Mouse (Mus musculus) intestine, embryonic 16.5 days (tissue): ENCODE data around the gene Pak6. TPM values are rescaled to one million over a fixed set of nuclear protein-coding genes. Genes with fewer than 3 reads are reported as not detected.

Experiments used
- ATAC-seq: fragments of 200-750 bp; cut with Nextera tagmentation; 2 replicates; pipeline ENCODE4 v1.8.0; 2017; ENCODE audit warnings: moderate TSS enrichment, moderate library complexity
- H3K27ac ChIP-seq: fragments of 300-500 bp; sonication (generic); 2 replicates; pipeline ENCODE4 v1.5.1; 2014; ENCODE audit warnings: mild to moderate bottlenecking, low read length
- H3K27me3 ChIP-seq: fragments of 300-500 bp; sonication (generic); replicated peaks from 2 replicates; pipeline ENCODE4 v1.6.1; 2014; ENCODE audit warnings: low read length, control low read depth, mixed read lengths; ENCODE audit not compliant: control insufficient read depth, insufficient read depth
- H3K36me3 ChIP-seq: fragments of 300-500 bp; sonication (generic); 2 replicates; pipeline ENCODE4 v1.6.1; 2014; ENCODE audit warnings: low read length, control low read depth; ENCODE audit not compliant: control insufficient read depth, insufficient read depth
- H3K4me1 ChIP-seq: fragments of 300-500 bp; sonication (generic); 2 replicates; pipeline ENCODE4 v1.6.1; 2014; ENCODE audit warnings: low read length, control low read depth, mixed read lengths; ENCODE audit not compliant: control insufficient read depth, insufficient read depth
- H3K4me2 ChIP-seq: fragments of 300-500 bp; sonication (generic); 2 replicates; pipeline ENCODE4 v1.6.1; 2014; ENCODE audit warnings: low read depth, low read length, control low read depth
- H3K4me3 ChIP-seq: fragments of 300-500 bp; sonication (generic); 2 replicates; pipeline ENCODE4 v1.5.1; 2014; ENCODE audit warnings: mild to moderate bottlenecking, low read length
- H3K9ac ChIP-seq: fragments of 300-500 bp; sonication (generic); 2 replicates; pipeline ENCODE4 v1.6.1; 2014; ENCODE audit warnings: low read depth, low read length
- H3K9me3 ChIP-seq: fragments of 300-500 bp; sonication (generic); 2 replicates; pipeline ENCODE4 v1.6.1; 2016; ENCODE audit warnings: low read length, control low read depth; ENCODE audit not compliant: control insufficient read depth
- WGBS: fragments of 180-500 bp; shearing (Covaris S2); extraction: QIAGEN DNeasy Blood & Tissue Kit; methylation state at CpG from one replicate; pipeline ENCODE4 v1.1.7; 2014; 5-methylcytosine and 5-hydroxymethylcytosine counted together
- polyA plus RNA-seq: library from polyadenylated mRNA; unstranded; fragments of >200 nt; fragmentation: Nextera tagmentation; extraction: Ambion mirVana; gene quantifications from 2 replicates; pipeline ENCODE4 v1.2.1, GENCODE M21; 2015

The Pak6 gene
- polyA plus RNA-seq, 1 experiment from 2014 or later: 2.0 TPM

DNA sequence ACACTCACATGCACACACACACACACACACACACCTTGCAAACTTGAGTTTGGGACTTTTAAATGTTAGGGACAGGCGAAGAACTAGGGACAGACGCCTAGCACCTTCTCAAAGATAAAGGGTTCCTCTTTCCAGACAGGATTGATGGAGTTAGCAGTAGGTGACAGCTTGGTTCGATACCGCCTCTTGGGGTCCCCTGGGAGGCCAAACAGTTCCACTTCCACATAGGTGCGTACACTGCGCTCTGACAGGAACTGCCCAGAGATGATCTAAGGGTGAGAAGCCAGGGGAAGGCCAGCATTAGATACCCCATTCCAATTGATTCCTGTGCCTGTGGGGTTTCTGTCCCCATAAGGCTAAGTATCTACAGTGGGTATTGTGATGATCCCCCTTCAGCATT, 50.5 kb downstream of the Pak6 start:
- Histone ChIP-seq H3K9ac (no peak overlapping the region), H3K27ac (no peak overlapping the region), H3K9me3 (no peaks in the 10 kb centered on the region), H3K4me3 (no peak overlapping the region), H3K4me2 (no peak overlapping the region), H3K36me3 (no peaks in the 10 kb centered on the region), H3K4me1 (peaks cover 11% of the 10 kb centered on the region; the same call in 1 of the 2 replicates), H3K27me3 (peaks cover 28% of the 10 kb centered on the region)
- 93% methylated on average over 6 of the region's 6 CpGs for WGBS
- no peak for ATAC-seq

DNA sequence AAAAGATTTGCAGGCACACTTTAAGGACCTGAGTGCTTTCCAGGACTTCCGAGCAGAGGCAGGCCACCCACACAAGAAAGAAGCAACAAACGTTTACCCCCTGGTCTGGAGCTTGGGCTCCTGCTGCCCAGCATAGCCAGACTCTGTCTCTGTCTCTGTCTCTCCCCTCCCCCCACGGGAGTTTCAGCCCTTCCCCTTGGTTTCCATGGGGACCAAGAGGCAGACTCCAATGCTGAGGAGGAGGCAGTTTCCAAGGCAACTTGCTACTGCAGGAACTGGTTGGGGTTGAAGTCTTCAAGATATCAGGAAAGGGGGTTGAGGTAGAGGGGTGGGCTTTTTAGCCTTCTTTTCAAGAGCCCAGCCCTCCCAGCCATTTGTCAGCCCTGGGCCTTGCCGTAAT, 51.1 kb downstream of the Pak6 start:
- peaks cover 26% of the 10 kb centered on the region for H3K27me3 ChIP-seq
- no peak for ATAC-seq

DNA sequence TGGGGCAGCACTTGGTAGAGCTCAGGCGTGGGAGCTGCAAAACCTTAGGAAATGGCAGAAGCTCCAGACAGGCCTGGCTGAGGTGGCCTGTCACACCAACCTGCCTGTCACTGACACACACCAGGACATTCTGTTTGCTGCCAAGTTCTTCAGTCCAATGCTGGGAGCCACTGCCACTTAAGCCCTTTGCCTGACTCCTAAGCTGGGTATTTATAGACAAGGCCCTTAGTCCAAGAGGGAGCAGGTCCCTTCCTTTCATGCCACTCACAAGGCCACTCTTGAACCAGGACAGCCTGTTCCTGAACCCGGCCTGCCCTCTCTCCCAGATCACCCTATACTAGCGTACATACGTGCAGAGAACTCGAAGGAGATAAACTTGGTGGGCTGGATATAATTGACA, 53.6 kb downstream of the Pak6 start:
- H3K27me3 ChIP-seq: peaks cover 12% of the 10 kb centered on the region
- H3K4me1 ChIP-seq: peaks cover 1% of the 10 kb centered on the region; the same call in 1 of the 2 replicates
- 86% methylated on average over 5 of the region's 5 CpGs for WGBS
- H3K9me3 ChIP-seq: no peaks in the 10 kb centered on the region
- H3K4me2 ChIP-seq: no peak overlapping the region
- no peak overlapping the region for H3K4me3 ChIP-seq
- H3K27ac ChIP-seq: no peak overlapping the region
- H3K36me3 ChIP-seq: no peaks in the 10 kb centered on the region
- no peak for ATAC-seq
- no peak overlapping the region for H3K9ac ChIP-seq

More for the DNA sequence above, 51.1 kb downstream of the Pak6 start:
- WGBS: 50% methylated on average over 4 of the region's 4 CpGs
- Histone ChIP-seq H3K4me2 (no peak overlapping the region), H3K36me3 (no peaks in the 10 kb centered on the region), H3K27ac (no peak overlapping the region), H3K4me3 (no peak overlapping the region), H3K9me3 (no peaks in the 10 kb centered on the region), H3K4me1 (peaks cover 11% of the 10 kb centered on the region; the same call in 1 of the 2 replicates), H3K9ac (no peak overlapping the region)

DNA sequence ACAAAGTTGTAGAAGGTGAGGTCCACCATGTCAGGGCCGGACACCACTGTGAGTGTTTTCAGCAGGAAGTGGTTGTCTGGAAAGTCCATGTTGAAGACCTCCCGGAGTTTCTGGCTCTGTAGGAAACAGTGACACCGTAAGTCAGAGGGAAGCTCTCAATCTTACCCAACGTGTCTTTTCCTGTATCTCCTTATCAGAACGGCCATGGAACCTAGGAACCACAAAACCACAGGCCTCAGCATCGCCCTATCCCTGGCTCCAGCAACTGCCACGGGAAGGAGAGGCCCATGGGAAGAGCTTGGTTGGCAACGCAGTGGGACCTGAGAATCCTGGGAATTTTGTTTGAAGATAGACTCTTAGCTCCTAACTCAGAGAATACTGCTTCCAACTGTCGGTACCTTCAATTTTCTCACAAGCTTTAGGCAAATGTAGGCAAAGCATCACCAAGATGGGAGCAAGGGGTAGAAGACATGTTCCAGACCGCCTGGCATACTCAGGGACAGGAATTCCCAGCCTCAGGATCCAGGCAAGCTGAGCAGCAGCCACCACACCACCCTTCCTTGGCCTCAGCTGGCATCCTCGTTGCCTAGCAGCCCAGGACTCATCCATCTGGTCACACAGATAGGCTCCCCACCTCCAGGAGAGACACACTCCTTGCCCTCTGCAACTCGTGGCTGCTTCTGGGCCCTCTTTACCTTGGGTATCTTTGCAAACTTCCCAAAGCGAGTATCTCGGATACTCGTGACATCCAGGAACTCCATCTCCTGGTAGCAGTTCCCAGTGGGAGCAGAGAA, 60.8 kb downstream of the Pak6 start:
- no peaks in the 10 kb centered on the region for H3K36me3 ChIP-seq
- no peak overlapping the region for H3K27ac ChIP-seq
- H3K9ac ChIP-seq: no peak overlapping the region
- H3K9me3 ChIP-seq: no peaks in the 10 kb centered on the region
- no peak overlapping the region for H3K4me2 ChIP-seq
- 77% methylated on average over 15 of the region's 15 CpGs for WGBS
- no peaks in the 10 kb centered on the region for H3K27me3 ChIP-seq
- H3K4me1 ChIP-seq: peaks cover 13% of the 10 kb centered on the region
- H3K4me3 ChIP-seq: no peak overlapping the region
- no peak for ATAC-seq

GRCm38 (mm10) chr2:118725511-118725910, 62.4 kb downstream of the Pak6 start:
- WGBS: 83% methylated on average over 4 of the region's 4 CpGs
- Histone ChIP-seq H3K27me3 (no peaks in the 10 kb centered on the region; the same call in 1 of the 2 replicates), H3K9me3 (no peaks in the 10 kb centered on the region), H3K4me3 (no peak overlapping the region), H3K4me2 (no peak overlapping the region), H3K36me3 (no peaks in the 10 kb centered on the region), H3K9ac (no peak overlapping the region), H3K27ac (no peak overlapping the region), H3K4me1 (peaks cover 15% of the 10 kb centered on the region)
- ATAC-seq: no peak

DNA sequence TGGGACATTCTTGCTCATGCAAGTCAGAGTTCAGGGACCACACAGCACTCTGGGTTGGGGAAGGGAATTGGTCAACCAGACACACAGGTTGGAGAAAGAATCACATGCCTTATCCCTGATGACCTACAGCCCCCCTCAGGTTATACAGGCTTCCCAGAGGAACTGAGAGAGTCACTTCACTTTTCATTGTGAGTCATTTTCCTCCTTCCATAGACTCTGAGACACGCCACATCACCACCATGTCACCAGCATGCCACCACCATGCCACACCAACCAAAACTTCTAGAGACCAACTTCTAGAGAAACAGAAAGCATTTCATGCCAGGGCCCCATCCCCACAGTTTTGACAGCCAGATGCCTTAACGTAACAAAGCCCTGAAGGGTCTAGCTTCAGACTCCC, 63.8 kb downstream of the Pak6 start:
- WGBS: 91% methylated on average over 2 of the region's 2 CpGs
- ATAC-seq: no peak
- Histone ChIP-seq H3K9ac (no peak overlapping the region), H3K27me3 (no peaks in the 10 kb centered on the region; the same call in 1 of the 2 replicates), H3K9me3 (no peaks in the 10 kb centered on the region), H3K36me3 (no peaks in the 10 kb centered on the region), H3K4me3 (no peak overlapping the region), H3K27ac (no peak overlapping the region), H3K4me1 (peaks cover 15% of the 10 kb centered on the region), H3K4me2 (no peak overlapping the region)

- WGBS: 13% methylated on average over 9 of the region's 9 CpGs
- no peaks in the 10 kb centered on the region for H3K9me3 ChIP-seq
- peaks cover 4% of the 10 kb centered on the region; the same call in 1 of the 2 replicates for H3K27me3 ChIP-seq
- H3K4me2 ChIP-seq: peak overlapping the region; percentile 37
- peak overlapping the region; percentile 42; the same call in 1 of the 2 replicates for H3K9ac ChIP-seq
- H3K4me1 ChIP-seq: peaks cover 15% of the 10 kb centered on the region
- H3K4me3 ChIP-seq: peak overlapping the region; percentile 13; the same call in 1 of the 2 replicates
- no peaks in the 10 kb centered on the region for H3K36me3 ChIP-seq
- ATAC-seq: peak; percentile 67
- H3K27ac ChIP-seq: peak overlapping the region; percentile 74
Observed at GRCm38 (mm10) chr2:118727911-118728310, 64.8 kb downstream of the Pak6 start.

DNA sequence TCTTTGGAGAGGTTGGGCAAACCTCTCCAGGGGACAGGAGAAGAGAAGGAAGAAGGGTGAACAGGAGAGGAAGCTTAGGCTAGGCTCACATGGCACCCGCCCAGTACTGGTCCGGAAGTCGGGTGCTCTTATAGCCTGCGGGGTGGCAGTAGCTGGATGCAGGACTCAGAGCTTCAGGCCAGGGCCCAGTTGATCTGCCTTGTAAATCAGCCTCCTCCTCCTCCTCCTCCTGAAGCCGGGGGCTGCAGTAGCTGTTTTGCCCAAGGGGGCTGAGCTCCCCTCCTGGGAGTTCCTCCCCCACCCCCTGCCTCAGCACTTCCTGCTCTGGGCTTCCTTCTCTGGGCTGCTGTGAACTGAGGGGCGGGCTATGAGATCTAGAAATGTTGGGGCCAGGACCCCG, 65.2 kb downstream of the Pak6 start, which contains the start of gene Plcb2:
Gene Plcb2, minus strand, starts transcription at position 102 of the 400 bp plus-strand sequence.
- peak; percentile 75 for ATAC-seq

DNA sequence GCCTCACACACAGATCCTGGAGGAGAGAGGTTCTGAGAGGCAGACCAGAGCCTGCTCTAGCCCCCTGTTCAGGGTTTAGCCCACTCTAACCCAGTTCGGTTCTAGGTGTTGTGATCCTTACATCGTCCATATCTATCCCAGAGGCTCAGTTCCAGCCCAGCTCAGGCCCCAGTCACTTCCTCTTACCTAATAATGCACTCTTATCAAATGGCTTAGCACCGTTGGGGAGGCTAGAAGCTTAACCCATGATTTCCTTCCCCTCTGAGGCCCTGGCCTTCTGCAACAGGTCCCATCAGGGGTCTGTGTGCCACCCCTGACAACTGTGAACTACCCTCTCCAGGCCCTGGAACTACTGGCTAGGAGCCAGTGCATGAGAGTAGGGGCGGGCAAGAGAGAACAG, 66.1 kb downstream of the Pak6 start:
- peak overlapping the region; percentile 74 for H3K27ac ChIP-seq
- H3K27me3 ChIP-seq: peaks cover 4% of the 10 kb centered on the region; the same call in 1 of the 2 replicates
- H3K4me3 ChIP-seq: no peak overlapping the region
- no peak overlapping the region for H3K4me2 ChIP-seq
- H3K36me3 ChIP-seq: no peaks in the 10 kb centered on the region
- H3K4me1 ChIP-seq: peaks cover 15% of the 10 kb centered on the region
- H3K9me3 ChIP-seq: no peaks in the 10 kb centered on the region
- no peak for ATAC-seq
- WGBS: 44% methylated on average over 4 of the region's 4 CpGs
- H3K9ac ChIP-seq: no peak overlapping the region

More for the DNA sequence above, 65.2 kb downstream of the Pak6 start, which contains the start of gene Plcb2:
- H3K9me3 ChIP-seq: no peaks in the 10 kb centered on the region
- H3K27me3 ChIP-seq: peaks cover 4% of the 10 kb centered on the region; the same call in 1 of the 2 replicates
- peak within 1 kb of the TSS; percentile 13; the same call in 1 of the 2 replicates for H3K4me3 ChIP-seq
- H3K27ac ChIP-seq: peak within 1 kb of the TSS; percentile 74
- peak within 1 kb of the TSS; percentile 42 for H3K9ac ChIP-seq
- H3K36me3 ChIP-seq: no peaks in the 10 kb centered on the region
- H3K4me2 ChIP-seq: peak within 1 kb of the TSS; percentile 37
- H3K4me1 ChIP-seq: peaks cover 15% of the 10 kb centered on the region
- WGBS: 14% methylated on average over 7 of the region's 7 CpGs
